Mouse (Mus musculus) small intestine, adult 2 months (tissue): ENCODE measurements around the gene 4930469K13Rik.

Experiments used
- CTCF ChIP-seq: fragments of 200-500 bp; IDR thresholded peaks from 2 replicates; pipeline ENCODE4 v1.5.1; 2012; ENCODE audit warnings: low read depth, mild to moderate bottlenecking, control low read depth, inconsistent platforms, low read length, moderate library complexity, mixed read lengths; ENCODE audit not compliant: insufficient replicate concordance, insufficient read length; ENCODE audit errors: extremely low read depth
- POLR2A ChIP-seq: fragments of 200-500 bp; IDR thresholded peaks from 2 replicates; pipeline ENCODE4 v1.6.1; 2012; ENCODE audit warnings: low read depth, mild to moderate bottlenecking, control low read depth, inconsistent platforms, low read length, moderate library complexity

DNA sequence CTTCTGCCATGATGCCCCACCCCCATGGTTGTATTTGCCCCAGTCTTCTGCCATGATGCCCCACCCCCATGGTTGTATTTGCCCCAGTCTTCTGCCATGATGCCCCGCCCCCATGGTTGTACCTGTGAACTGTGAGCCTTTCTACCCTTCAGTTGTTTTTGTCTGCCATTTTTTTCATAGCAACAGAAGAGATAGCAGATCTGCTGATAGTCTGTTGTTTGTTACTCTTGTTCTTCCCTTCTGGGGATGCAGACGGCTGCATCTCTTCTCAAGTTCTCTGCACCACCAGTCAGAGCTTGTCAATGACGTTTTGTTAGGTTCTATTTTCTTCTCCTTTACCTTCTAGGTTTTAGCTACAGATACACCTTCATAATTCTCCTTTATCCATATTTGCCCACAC lies 19.2 kb upstream of the 4930469K13Rik start:
- TF ChIP-seq POLR2A, result no peak
- TF ChIP-seq CTCF, result no peak
